Mouse (Mus musculus) R1 (cell line): ENCODE measurements at regions not wholly inside any gene's neighbourhood (a gene's known extent, or its start where the extent isn't known, plus 50 kb on each side); places are given as distances from the start of the nearest gene placed in this dataset.
A peak's percentile ranks its signal among the peaks of the same experiment; 100 is the strongest.

Experiments used
- DNase-seq: peaks from one replicate; pipeline ENCODE4 v3.0.0-alpha.2; 2018; ENCODE audit warnings: low read depth, low spot score

DNA sequence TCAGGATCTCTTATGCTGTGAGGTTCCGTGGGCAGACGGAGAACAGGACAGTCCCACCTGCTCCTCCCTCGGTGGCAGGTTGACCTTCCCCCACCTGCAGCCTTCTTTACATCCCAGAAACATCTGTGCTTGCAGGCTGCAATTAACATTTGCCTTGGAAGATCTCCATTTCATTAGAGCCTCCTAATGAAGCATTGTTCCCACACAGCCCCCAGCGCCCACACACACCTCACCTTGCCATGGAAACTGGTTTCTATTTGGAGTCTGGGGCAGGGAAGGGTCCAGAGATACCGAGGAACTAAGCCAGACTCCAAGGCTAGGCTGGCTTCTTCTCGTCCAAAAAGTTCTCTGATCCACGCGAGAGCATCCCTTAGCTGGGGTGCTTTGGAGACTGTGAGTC is 56.6 kb upstream of the Rpl38 start:
- peak; percentile 50 for DNase-seq

DNA sequence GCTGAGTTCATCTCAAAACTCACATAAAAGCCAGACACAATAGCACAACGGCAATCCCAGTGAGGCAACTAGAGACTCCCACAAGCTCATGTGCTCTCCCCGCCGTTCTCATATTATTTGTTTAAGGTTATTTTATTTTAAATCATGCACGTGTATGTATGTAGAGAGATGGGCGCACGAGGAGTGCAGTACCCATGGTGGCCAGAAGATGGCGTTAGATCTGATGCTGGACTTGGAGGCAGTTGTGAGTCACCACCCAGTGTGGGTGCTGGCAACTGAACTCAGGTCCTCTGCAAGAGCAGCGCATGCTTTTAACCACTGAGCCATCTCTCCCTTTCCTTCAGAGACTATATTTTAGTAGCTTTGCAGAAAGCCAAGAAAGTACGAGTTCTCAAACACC is 60.3 kb upstream of the Rpl38 start:
- DNase-seq: peak; percentile 51

DNA sequence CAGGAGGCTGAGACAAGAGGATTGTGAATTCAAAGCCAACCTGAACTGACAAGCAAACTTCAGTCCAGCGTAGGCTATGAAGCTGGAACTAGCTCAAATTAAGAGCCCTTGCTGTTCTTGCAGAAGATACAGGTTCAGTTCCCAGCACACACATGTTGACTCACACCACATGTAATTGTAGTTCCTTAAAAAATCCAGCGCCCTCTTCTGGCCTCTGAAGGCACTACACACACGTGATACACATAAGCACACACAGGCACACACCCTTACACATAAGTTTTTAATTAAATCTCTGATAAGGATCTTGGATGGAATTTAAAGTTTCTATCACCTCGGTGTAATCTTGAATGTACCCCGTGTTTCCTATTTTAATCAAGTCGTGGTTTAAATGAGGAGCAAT is 65.2 kb upstream of the Rpl38 start:
- DNase-seq: peak; percentile 59

DNA sequence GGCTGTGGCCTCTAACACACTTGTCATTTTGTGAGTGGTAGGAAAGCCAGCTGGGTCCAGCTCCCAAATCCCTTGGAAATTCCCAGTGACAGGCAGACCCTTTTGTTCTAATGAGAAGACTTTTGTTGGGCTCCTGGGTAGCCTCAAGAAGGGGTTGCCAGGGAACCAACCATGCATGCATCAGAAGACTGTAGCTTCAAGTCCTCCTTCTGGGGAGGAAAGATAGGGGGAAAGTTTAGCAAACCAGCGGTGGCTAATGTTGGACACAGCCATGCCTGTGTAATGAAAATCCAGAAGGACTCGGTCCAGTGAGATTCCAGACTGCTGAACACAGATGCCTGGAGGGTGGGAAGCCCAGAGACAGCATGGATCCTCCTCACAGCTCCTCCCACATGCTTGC is 71.1 kb upstream of the Rpl38 start:
- no peak for DNase-seq

DNA sequence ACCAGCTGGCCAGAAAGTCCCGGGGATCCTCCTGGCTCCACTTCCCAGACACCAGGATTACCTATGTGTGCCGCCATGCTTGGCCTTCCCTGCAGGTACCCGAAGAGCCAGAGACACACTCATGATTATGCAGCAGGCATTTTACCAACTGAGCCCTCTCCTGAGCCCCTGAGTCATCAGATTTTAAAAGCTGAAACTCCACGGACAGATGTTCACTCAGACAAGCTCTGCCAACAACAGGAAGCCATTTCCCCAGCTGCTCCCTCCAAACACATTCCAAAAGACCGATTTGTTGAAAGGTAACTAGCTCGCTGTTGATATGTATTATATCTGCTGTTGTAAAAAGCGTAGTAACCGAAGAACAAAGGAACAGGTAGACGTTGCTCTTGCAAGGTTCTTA is 75.4 kb upstream of the Rpl38 start:
- DNase-seq: no peak

DNA sequence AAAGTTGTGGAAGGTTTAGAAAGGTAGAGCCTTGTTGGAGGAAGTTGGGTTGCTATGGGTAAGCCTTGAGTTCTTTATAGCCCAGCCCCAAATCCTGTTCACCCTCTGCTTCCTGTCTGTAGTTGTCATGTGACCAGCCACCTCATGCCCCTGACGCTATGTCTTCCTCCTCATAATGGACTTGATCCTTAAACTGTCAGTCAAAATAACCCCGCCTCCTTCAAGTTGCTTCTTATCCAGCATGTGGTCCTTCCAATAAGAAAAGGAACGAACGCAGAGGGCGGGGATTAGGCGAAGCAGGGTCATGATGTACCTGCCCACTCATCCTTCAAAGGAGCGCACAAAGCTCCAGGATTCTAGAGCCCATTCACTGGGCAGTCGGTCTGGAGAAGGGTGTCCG is 79.8 kb upstream of the Rpl38 start:
- DNase-seq: peak; percentile 100

DNA sequence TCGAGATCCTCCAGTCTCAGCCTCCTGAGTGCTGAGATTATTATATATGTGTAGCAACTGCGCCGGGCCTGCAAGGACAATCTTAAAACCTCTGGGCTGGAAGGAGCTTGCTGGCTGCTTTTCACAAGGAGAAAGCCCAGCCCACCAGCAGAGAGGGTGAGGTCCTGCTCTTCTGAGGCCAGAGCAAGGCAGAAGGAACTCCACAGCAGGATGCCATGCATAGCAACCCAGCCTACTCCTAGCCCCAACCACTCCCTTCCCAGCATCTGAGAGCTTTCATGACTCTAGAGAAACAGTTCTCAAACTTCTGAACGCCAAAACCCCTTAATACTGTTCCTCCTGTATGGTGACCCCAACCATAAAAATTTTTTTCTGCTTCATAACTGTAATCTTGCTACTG is 80.3 kb upstream of the Rpl38 start:
- peak; percentile 88 for DNase-seq

DNA sequence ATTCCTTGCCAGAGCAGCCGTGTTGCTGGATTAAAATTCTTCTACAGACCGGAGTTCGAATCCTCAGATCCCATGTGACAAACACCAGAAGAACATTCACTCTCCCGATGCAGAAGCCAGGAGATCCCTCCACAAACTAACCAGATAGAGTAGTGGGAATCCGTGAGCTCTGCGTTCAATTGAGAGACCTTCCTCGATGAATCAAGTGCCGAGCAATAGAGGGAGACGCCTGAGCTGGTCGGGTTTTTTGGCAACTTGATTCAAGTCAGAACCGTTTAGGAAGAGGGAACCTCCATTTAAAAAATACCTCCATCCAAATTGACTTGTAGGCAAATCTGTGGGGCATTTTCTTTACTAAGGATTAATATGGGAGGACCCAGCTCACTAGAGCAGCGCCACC is 81.9 kb upstream of the Rpl38 start:
- DNase-seq: peak; percentile 69

DNA sequence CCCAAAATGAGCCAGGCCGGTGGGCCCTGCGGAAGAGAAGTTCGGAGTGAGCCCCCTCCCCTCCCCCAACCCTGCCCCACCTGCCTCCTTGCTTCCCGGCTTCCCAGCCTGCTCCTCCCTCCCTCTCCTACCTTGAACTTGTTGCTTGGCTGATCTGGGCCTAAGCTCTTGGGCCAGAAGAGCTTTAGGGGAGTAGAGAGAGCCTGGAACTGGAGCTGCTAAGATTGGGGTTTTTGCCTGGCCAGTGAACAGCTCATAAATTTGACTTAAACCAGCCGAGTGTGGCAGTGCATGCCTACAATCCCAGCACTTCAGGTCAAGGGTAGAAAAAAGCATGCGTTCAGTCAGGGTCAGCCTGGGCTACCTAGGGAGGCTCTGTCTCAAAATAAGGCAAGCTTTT is 83.5 kb upstream of the Rpl38 start:
- no peak for DNase-seq

DNA sequence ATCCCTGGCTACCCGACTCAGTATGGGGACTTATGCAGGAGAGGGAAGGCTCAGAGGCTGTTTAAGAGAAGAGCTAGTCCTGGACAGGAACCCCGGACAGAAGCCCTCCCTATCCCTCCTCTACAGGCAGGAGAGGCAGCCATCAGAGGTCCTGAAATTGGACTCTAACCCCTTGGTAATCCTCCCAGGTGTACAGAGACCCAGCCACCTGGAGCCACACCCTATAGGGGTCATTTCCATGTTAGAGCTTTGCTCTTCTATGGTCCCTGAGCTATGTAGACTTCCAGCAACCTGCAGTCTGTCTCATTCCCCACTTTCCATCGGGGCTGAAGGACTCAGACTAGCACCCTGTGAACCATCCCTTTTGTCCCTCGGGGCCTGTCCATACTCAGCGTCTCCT is 84.2 kb upstream of the Rpl38 start:
- DNase-seq: no peak

DNA sequence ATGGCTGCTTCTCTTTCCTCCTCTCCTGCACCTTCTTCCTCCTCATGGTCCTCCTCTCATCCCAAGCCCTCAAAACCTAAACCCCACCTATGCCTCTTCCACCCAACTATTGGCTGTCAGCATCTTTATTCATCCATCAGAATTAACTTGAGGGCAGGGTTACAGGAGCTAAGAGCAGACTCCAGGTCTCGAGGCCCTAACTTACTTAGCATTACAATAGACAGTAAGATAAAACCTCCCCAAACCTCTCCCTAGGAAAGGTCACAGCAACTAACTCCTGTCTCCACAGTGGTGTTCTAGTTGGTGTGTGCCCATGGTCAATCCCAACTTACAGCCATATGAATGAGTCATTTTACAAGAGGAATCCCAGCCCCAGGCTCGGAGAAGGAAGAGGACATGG is 88.3 kb upstream of the Rpl38 start:
- DNase-seq: peak; percentile 81

DNA sequence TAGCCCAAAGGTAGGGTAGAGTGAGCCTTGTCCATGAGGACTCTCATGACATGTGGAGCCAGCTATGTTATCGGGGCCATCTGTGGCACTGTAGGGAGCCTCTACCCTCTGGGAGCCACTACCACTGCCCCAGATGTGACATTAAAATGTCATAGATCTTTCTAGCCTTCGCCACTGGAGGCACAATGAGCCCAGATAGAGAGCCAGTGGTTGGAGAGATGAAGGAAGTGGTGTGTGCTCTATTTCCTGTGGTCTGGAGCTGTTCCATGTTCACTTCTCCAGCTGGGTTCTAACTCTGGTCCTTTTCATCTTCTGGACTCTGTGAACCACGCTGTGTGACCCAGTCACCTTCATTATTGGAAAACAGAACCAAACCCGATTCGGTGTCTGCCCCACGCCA is 89.8 kb upstream of the Rpl38 start:
- DNase-seq: peak; percentile 43

DNA sequence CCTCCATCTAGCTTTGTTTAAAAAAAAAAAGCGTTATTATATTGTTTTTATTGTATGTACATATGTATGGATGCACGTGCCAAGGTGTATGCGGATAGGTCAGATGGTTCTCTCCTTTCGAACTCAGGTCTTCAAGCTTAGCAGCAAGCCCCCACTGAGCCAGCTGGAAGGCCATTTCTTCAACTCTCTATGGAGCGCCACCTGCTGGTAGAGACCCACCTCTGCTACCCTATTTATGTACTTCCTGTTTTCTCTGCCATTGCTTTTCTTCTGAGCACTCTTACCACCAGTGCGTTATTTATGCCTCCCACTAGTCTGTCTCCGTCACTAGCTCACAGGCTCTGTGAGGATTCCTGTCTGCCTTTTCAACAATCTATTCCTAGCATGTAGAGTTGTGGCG is 91.5 kb upstream of the Rpl38 start:
- DNase-seq: peak; percentile 89

DNA sequence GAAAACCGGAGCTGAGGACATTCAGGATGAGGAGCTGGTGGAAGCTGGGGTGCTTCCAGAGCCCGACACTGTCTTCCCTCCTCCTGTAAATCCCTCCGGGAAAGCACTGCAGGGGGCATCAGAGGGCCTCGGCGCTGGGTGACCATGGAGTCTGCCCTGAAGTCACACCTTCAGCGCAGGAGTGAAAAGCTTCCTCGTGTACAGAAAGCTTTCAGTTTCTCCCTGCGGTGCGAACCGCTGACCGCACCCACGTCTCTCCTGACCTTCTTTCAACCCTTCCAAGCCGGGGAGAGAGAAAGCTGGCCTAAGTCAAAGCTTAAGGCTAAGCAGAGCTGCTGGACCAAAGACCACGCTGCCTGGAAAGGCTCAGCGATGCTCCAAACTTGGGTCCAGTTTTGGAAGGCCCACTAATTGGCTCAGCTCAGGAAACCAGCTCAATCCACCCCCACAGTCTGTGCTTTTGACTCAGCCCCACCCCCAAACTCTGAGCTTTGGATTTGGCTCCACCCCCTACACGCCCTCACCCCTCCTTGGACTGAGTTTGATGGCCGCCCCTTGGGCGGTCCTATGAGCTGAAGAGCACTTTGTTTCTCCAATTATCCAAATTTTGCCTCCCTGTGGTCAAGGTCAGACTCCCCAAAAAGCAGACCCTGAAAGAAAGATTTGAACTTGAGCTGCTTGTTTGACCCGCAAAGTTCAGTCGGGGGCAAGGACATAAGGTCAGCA is 97.0 kb upstream of the Rpl38 start:
- DNase-seq: peak; percentile 96

DNA sequence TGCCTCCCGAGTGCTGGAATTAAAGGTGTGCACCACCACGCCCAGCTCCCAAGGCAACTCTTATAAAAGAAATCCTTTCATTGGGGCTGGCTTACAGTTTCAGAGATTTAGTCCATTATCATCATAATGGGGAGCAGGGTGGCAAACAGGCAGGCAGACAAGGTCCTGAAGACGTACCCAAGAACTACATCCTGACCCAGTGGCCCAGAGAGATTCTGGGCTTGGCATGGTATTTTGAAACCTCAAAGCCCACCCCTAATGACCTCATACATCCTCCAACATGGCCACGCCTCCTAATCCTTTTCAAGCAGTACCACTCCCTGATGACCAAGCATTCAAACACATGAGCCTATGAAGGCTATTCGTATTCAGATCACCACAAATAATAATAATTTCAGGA is 98.2 kb upstream of the Rpl38 start:
- peak; percentile 96 for DNase-seq

DNA sequence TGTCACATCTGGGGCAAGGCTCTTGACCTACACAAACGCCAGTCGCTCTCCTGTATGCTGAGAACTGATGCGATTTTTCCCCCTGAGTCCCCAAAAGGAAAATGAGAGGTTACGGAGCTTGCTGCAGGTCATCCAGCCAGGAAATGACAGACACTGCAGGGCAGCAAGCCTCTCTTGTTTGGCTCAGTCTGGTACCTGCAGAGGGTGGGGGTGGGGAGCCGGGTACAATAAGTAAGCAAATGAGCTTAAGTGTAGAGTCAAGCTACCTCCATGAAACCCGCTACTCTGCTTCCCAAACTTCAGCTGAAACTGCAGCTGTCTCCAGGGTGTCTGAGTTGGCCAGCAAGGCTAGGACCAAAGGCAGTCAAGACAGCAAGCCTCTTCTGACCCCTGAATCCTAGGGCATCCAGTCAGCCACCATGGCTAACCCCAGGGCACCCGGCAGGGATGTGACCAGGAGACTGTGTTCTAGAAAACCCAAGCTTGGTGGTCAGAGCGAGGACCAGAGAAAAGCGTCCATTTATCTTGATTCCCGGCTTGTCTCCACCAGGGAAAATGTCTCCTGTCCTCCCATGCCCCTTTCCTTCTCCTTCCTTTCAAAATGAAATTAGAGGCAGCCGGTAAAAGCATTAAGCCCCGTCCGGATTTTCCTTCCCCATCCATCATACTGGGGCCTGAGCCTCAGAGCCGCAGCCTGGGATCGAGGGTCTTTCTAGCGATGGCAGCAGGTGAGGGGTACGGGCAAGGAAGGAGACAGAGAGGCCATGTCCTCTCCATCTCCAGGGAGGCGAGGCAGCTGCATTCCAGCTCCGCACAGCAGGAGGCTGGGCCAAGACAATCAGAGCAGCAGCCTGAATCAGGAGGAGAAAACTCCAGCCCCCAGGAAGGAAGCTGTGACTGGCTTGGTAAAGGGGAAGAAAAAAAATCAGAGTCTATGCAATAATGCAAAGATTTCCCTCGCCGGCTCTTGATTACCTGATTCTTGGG is 100.2 kb upstream of the Rpl38 start:
- peak; percentile 90 for DNase-seq

DNA sequence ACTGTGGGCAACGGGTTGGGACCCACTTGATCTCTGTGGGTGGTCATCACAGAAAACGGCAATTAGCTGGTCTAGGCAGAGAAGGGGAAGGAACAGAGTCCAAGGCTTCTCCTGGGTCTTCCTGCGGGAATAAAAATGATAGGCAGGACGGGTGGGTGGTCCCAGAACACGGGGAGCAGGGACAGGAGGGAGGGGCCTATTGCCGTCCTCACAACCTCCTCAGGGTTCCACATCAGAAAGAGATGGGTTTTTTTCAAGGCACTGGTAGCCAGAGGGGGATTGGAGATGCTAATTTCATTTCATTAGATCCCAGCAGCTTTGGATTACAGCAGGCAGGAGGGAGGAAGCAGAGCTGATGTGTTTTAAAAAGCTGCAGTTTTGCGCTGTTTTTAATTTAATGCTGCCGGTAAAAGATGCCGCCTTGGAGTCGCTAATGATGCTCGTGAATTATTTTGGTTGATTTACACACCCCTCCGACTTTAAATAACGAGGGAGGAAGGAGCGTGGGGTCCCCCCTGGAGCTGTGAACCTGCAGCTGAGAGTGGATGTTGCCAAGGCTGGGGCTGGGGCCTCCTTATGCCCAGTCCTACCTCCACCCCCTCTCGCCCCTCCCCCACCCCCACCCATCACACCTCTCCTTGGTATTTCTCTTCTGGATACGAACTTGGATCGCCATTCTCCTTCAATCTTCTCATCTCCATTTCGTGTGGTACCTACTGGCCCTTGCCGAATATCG is 101.1 kb upstream of the Rpl38 start:
- peak; percentile 71 for DNase-seq

DNA sequence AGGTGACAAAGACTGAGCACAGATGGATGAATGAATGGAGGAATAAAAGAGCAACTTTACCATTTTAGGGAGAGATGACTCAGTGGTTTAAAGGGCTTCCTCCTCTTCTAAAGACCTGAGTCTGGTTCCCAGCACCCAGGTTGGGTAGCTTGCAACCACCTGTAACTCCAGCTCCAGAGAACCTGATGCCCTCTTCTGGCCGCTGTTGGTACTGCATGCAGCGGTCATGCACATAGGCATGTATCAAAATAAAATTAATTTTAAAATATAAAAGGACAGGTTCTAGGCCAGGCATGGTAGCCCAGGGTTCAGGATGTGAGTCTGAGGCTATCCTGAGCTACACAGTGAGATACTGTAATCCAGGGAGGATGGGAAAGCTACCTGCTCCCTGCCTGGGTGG is 103.4 kb upstream of the Rpl38 start:
- DNase-seq: peak; percentile 47

DNA sequence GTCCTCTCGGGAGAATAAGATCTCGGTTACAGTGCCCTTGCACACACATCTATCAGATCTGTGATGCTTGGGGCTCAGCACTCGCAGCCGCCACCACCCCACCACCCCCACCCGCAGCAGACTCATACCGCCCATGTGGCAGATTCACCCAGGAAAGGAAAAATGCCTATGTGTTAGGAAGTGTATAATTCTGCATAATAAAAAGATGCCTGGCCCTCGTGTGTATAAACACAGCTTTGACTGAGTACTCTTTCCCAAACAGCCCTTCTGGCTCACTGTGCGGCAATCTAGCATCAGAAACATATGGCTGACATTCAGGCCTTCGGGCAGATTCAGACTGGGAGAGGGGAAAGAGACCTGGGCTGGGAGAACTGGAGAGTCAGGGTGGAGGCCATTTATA is 105.2 kb upstream of the Rpl38 start:
- no peak for DNase-seq

DNA sequence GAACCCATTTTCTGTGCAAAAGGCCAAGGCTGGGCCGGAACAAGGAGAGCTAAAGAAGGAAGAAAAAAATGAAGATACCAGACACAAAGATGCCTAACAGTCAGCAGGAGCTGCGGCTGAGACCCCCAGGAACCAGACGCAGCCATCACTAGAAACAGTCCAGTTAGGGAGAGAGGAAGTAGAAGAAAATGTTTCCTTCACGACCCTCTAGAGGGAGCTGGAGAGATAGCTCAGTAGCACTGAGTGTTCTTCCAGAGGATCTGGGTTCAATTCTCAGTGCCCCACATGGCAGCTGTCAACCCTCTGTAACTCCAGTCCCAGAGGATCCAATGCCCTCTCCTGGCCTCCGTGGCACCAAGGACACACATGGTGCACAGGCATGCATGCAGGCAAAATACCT is 113.7 kb upstream of the Rpl38 start:
- DNase-seq: peak; percentile 80

DNA sequence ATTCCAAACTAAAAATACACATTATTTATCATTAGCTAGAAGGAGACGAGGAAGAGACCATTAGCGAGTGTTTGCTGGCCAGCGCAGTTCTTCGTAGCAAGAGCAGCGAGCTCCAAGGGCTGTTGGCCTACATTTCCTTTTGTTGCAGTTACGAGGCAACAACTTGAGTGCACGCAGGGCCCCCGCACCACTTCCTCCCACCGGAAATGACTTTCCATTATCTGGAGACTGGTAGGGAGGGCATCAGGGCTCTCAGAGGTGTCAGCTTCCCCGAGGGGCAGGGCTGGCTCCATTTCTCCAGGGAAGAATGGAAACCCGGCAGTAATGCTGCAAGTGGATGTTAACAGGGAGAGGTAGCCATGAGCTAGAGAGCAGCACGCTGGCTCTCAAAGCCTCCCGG is 114.3 kb upstream of the Rpl38 start:
- DNase-seq: peak; percentile 89

DNA sequence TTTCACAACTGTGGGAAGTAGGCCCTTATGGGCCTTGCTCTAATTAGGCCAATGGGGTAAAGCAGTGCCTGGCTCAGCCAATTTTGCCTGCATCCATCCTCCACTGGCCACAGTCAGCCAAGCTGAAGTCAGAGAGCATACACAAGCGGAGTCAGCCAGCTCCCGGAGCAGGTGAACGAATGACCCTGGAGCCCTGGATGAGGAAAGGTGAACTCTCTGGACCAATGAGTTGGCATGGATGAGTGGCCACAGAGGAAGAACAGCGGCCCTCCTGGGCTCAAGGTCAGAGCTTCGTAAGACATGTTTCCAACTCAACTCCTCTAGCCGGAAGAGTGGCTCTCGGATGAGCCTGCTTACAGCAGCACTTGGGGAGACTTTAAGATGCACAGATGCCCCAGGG is 116.1 kb upstream of the Rpl38 start:
- DNase-seq: no peak
